Mouse (Mus musculus): Measurements from ENCODE around the gene Foxf2. TPM values are rescaled to one million over a fixed set of nuclear protein-coding genes. Genes with fewer than 3 reads are reported as not detected.

Gene Foxf2
- total and polyA plus RNA-seq, 2 experiments from 2014 or later: 5.1 to 11.0 TPM

DNA sequence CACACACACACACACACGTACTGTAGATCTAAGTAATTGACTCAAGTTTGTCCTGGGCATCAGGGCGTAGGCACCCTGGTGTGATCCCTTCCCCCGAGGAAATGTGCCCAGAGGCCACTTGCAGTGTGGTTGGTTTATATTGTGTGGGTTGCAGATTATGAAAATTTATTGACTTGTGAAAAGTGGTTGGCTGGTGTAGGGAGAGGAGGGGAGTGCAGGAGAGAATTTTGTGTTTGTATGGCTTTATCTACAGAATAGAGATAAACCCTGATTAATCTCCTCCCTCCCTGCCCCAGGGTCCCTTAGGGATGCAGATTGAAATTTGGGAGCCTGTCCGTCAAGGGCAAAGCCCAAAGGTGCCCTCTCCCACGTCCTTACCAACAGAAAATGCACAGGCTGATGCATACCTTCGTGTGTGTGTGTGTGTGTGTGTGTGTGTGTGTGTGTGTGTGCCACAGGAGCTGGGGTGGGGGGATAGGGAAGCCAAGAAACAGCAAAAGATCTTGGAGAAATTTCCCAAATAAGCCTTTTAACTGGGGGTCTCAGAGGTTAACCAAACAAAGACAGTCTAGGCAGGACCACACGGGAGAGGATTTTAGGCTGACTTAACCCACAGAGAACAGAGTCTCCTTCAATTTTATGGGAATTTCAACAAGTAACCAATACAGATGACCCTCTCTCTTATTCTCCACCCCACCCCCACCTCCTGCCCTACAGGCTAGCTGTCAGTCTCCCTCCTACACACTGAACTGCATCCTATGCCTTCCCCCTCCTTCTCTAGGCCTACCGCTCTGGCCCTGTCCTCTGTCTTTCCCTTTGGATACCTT is 2.5 kb downstream of the Foxf2 start:
- Histone ChIP-seq H3K4me2 (ENCODE audit: low read depth, low read length, poor library complexity, severe bottlenecking) (no peak overlapping the region), H3K9me3 (ENCODE audit: low read length) (no peaks in the 10 kb centered on the region), H3K9ac (replicated peaks; ENCODE audit: low read length, poor library complexity, severe bottlenecking) (no peak overlapping the region), H3K27me3 (ENCODE audit: insufficient read depth, low read length) (peaks cover 90% of the 10 kb centered on the region), H3K4me3 (ENCODE audit: low read depth, low read length) (peak overlapping the region; percentile 39), H3K36me3 (ENCODE audit: insufficient read depth, low read length) (no peaks in the 10 kb centered on the region), H3K4me1 (ENCODE audit: insufficient read depth, low read length) (peaks cover 13% of the 10 kb centered on the region), H3K27ac (ENCODE audit: low read depth, low read length) (no peak overlapping the region)
- DNase-seq (ENCODE audit: low spot score) (no peak), ATAC-seq (ENCODE audit: low FRiP score) (no peak)
- TF ChIP-seq CTCF (IDR thresholded peaks at IDR 0.05): no peak
- WGBS: 15% methylated on average over 8 of the region's 8 CpGs

DNA sequence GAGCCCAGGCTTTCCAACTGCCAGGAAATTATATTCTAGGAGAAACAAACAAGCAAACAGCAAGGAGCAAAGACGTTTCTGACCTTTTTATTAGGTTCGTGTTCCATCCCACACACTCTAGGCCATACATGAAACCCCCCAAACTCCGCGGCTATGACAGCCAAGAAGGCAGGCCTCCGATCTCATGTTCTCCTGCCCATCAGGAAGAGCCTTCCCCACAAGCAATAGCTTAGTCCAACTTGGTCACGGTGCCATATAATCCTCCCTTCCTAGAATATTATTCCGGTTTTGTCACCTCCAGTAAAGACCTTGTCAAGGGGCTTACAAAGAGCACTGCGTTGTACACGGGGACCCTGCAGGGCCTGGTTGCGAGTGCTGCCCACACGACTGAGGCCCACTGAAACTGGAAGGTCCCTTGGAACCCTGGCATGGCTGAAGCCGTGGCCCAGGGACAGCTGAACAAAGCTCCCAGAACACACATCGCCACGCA is 3.1 kb downstream of the Foxf2 start:
- H3K4me1 ChIP-seq (ENCODE audit: insufficient read depth, low read length): peaks cover 13% of the 10 kb centered on the region
- no peak overlapping the region for H3K9ac ChIP-seq (replicated peaks; ENCODE audit: low read length, poor library complexity, severe bottlenecking)
- H3K9me3 ChIP-seq (ENCODE audit: low read length): no peaks in the 10 kb centered on the region
- no peaks in the 10 kb centered on the region for H3K36me3 ChIP-seq (ENCODE audit: insufficient read depth, low read length)
- WGBS: 5% methylated on average over 14 of the region's 14 CpGs
- DNase-seq (ENCODE audit: low spot score): no peak
- peak overlapping the region; percentile 48 for H3K4me2 ChIP-seq (ENCODE audit: low read depth, low read length, poor library complexity, severe bottlenecking)
- no peak for ATAC-seq (ENCODE audit: low FRiP score)
- no peak overlapping the region for H3K27ac ChIP-seq (ENCODE audit: low read depth, low read length)
- H3K4me3 ChIP-seq (ENCODE audit: low read depth, low read length): peak overlapping the region; percentile 39
- no peak for TF ChIP-seq CTCF (IDR thresholded peaks at IDR 0.05)
- H3K27me3 ChIP-seq (ENCODE audit: insufficient read depth, low read length): peaks cover 90% of the 10 kb centered on the region

DNA sequence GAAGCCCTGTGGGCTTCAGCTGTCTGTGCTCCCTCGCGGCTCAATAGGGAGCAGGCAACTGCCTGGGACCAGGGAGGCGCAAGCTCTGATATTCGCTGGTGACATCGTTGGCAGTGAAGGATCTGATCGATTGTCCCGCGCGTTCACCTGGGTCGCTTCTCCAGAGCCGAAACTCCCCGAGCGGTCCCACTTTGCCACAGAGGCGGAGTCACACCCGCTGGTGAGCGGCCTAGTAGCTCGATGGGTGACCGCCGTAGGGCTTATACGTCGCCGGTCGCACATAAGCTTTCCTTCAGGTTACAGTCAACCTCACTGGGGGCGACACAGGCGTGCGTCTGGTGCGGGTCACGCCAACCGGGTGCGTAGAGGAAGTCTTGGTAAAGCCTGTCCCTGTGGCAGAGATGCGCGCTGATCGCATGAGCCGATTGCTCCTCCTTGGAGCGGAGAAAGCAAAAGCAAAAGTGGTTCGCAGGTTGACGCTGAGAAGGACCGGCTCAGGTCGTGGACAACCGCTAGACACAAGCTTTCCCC is 3.8 kb downstream of the Foxf2 start:
- Histone ChIP-seq H3K27ac (ENCODE audit: low read depth, low read length) (no peak overlapping the region), H3K4me3 (ENCODE audit: low read depth, low read length) (peak overlapping the region; percentile 39), H3K36me3 (ENCODE audit: insufficient read depth, low read length) (no peaks in the 10 kb centered on the region), H3K4me2 (ENCODE audit: low read depth, low read length, poor library complexity, severe bottlenecking) (peak overlapping the region; percentile 48), H3K4me1 (ENCODE audit: insufficient read depth, low read length) (peaks cover 13% of the 10 kb centered on the region), H3K9ac (replicated peaks; ENCODE audit: low read length, poor library complexity, severe bottlenecking) (no peak overlapping the region), H3K9me3 (ENCODE audit: low read length) (no peaks in the 10 kb centered on the region), H3K27me3 (ENCODE audit: insufficient read depth, low read length) (peaks cover 85% of the 10 kb centered on the region)
- under 1% methylated on average over 40 of the region's 40 CpGs for WGBS
- ATAC-seq (ENCODE audit: low FRiP score) (no peak), DNase-seq (ENCODE audit: low spot score) (no peak)
- no peak for TF ChIP-seq CTCF (IDR thresholded peaks at IDR 0.05)

DNA sequence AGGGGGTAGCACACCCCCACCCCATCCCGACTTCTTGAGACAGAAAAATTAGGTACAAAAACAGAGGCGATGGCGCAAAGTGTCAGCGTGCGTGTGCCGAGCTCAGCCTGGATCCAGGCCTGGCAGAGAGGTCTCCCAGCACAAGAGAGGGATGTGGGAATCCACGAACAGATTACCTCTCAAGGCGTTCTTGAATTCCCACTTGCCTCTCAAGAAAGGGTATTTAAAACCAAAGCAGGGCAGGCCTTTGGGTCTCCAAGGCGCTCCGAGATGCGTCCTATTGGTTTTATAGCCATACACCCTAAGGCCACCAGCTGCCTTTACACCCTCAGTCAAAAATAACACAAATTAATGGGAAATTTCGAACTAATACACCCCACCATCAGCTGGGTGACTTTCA is 4.4 kb downstream of the Foxf2 start:
- DNase-seq (ENCODE audit: low spot score) (no peak), ATAC-seq (ENCODE audit: low FRiP score) (no peak)
- peak overlapping the region; percentile 39 for H3K4me3 ChIP-seq (ENCODE audit: low read depth, low read length)
- H3K4me2 ChIP-seq (ENCODE audit: low read depth, low read length, poor library complexity, severe bottlenecking): peak overlapping the region; percentile 48
- H3K9ac ChIP-seq (replicated peaks; ENCODE audit: low read length, poor library complexity, severe bottlenecking): no peak overlapping the region
- WGBS: 9% methylated on average over 12 of the region's 12 CpGs
- no peak overlapping the region for H3K27ac ChIP-seq (ENCODE audit: low read depth, low read length)
- no peaks in the 10 kb centered on the region for H3K36me3 ChIP-seq (ENCODE audit: insufficient read depth, low read length)
- TF ChIP-seq CTCF (IDR thresholded peaks at IDR 0.05): no peak
- H3K27me3 ChIP-seq (ENCODE audit: insufficient read depth, low read length): peaks cover 79% of the 10 kb centered on the region
- H3K9me3 ChIP-seq (ENCODE audit: low read length): no peaks in the 10 kb centered on the region
- H3K4me1 ChIP-seq (ENCODE audit: insufficient read depth, low read length): peaks cover 13% of the 10 kb centered on the region

DNA sequence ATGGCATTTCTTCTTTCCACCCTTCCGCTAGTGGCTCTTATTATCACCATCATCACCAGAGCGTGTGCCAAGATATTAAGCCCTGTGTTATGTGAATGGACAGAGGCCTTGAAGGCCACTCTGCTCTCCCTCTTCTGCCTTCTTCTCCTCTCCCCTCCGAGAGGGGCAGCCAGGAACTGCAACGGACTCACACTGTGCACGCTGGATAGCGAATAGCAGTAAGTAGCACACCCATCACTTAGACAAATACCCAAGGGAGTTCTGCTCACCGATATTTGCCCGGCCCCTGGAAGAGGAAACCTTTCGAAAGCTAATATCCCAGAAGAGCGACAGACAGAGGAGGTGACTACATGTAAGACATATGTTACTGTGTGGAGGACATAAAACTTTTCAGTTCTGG is 4.9 kb downstream of the Foxf2 start:
- ATAC-seq (ENCODE audit: low FRiP score): no peak
- TF ChIP-seq CTCF (IDR thresholded peaks at IDR 0.05): no peak
- no peaks in the 10 kb centered on the region for H3K9me3 ChIP-seq (ENCODE audit: low read length)
- WGBS: 4% methylated on average over 10 of the region's 10 CpGs
- no peak overlapping the region for H3K27ac ChIP-seq (ENCODE audit: low read depth, low read length)
- no peak for DNase-seq (ENCODE audit: low spot score)
- no peaks in the 10 kb centered on the region for H3K36me3 ChIP-seq (ENCODE audit: insufficient read depth, low read length)
- H3K4me2 ChIP-seq (ENCODE audit: low read depth, low read length, poor library complexity, severe bottlenecking): no peak overlapping the region
- H3K9ac ChIP-seq (replicated peaks; ENCODE audit: low read length, poor library complexity, severe bottlenecking): no peak overlapping the region
- H3K27me3 ChIP-seq (ENCODE audit: insufficient read depth, low read length): peaks cover 74% of the 10 kb centered on the region
- H3K4me3 ChIP-seq (ENCODE audit: low read depth, low read length): no peak overlapping the region; the same call in 1 of the 2 replicates
- peaks cover 9% of the 10 kb centered on the region for H3K4me1 ChIP-seq (ENCODE audit: insufficient read depth, low read length)

DNA sequence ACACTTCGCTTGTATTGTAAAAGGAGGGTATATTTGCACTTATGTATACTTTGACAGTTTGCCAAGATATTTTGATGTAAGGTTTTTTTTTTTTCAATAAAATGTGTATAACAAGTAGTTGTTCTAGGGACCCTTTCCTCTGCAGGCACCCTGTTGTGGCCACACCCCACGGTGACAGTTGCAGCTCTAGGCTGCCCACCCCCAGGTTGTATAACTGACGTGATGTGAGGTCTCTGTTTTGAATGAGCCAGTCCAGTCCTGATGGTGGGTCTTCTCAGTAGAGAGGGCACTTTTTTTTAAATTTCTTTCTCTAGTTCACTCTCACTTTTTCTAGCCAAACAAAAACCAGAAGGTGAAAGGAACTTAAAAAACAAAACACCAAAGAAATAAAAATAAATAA is 5.7 kb downstream of the Foxf2 start:
- H3K36me3 ChIP-seq (ENCODE audit: insufficient read depth, low read length): no peaks in the 10 kb centered on the region
- peaks cover 5% of the 10 kb centered on the region; the same call in 1 of the 2 replicates for H3K4me1 ChIP-seq (ENCODE audit: insufficient read depth, low read length)
- DNase-seq (ENCODE audit: low spot score) (no peak), ATAC-seq (ENCODE audit: low FRiP score) (no peak)
- H3K27me3 ChIP-seq (ENCODE audit: insufficient read depth, low read length): peaks cover 68% of the 10 kb centered on the region
- H3K9ac ChIP-seq (replicated peaks; ENCODE audit: low read length, poor library complexity, severe bottlenecking): no peak overlapping the region
- WGBS: 17% methylated on average over 3 of the region's 3 CpGs
- no peak for TF ChIP-seq CTCF (IDR thresholded peaks at IDR 0.05)
- no peak overlapping the region for H3K27ac ChIP-seq (ENCODE audit: low read depth, low read length)
- H3K4me3 ChIP-seq (ENCODE audit: low read depth, low read length): no peak overlapping the region
- H3K9me3 ChIP-seq (ENCODE audit: low read length): no peaks in the 10 kb centered on the region
- no peak overlapping the region for H3K4me2 ChIP-seq (ENCODE audit: low read depth, low read length, poor library complexity, severe bottlenecking)
